Mouse (Mus musculus) skeletal muscle tissue, adult 2 months (tissue): ENCODE data around the gene Wars.
"Not testable (repeated sequence)": the region's sequence is repeated elsewhere in the genome, so short reads cannot be mapped to it uniquely, and the experiment has no call there.

Experiments
- DNase-seq: peaks from one replicate; pipeline ENCODE4 v3.0.0-alpha.2; 2012; ENCODE audit warnings: low read depth, low spot score

Gene Wars

DNA sequence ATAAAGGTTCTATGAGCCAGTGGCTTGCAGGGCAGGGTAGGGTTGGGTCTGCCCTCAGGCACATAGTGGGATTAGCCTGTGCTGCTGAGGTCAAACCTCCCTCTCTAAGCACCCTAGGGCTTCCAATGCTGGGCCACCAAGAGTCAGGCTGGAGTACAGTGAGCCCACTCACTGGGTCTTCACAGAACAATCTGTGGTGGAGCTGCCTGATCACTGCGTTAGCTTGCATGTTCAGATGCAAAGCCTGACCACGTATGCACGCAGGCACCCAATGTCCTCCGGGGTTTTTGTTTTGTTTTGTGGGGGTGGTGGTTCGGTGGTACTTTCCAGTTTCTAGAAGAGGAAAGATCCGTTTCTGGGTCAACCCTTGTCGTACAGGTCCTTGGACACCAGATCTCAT, 36.9 kb downstream of the Wars start:
- no peak for DNase-seq

DNA sequence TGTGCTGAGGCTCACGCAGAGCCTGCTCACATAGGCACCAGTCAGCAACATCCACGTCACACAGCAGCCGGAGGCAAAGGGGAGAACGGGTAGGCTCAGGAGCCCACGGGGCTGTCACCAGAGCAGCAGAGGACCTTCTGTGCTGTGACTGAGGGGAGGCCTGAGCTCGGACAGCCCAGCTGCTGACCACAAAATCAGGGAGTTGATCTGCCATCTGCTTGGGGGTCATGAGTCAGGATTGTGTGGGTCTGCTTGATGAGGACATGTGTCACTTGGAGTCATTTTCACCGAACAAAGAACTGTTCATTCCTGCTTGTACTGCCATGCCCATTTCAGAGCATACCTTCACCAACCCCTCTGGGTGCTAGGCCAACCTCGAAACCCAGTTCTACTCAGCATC, 37.8 kb downstream of the Wars start:
- DNase-seq: no peak

DNA sequence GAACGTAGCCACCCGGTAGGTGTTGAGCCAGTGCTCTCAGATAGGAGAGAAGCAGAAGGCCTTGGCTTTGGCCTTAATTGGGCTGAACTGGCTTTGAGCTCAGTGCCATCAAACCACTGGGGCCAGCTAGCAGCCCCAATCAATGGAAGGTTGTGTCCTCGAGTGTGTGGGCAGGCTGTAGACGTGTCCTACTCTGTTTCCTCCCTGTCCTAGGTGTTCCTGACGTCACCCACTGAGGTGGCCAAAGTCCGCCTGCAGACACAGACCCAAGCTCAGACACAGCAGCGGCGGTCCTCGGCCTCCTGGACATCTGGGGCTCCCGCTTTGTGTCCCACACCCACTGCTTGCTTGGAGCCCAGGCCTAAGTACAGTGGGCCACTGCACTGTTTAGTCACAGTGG, 38.9 kb downstream of the Wars start:
- DNase-seq: no peak

GRCm38 (mm10) chr12:108852822-108853221, 41.2 kb downstream of the Wars start:
- no peak for DNase-seq

GRCm38 (mm10) chr12:108850886-108851285, 43.1 kb downstream of the Wars start:
- no peak for DNase-seq

GRCm38 (mm10) chr12:108850129-108850528, 43.8 kb downstream of the Wars start:
- no peak for DNase-seq

- no peak for DNase-seq
Observed at GRCm38 (mm10) chr12:108849488-108850022, 44.4 kb downstream of the Wars start.

DNA sequence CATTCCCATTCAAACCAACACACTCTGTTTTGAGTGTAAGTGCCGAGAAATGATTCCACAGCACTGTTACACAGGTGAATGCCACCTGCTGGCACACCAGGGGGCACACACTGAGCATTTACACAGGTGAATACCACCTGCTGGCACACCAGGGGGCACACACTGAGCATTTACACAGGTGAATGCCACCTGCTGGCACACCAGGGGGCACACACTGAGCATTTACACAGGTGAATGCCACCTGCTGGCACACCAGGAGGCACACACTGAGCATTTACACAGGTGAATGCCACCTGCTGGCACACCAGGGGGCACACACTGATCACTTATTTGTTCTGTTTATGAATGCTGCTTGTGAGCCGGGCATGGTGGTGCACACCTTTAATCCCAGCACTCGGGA, 45.9 kb downstream of the Wars start:
- DNase-seq: not testable (repeated sequence)

DNA sequence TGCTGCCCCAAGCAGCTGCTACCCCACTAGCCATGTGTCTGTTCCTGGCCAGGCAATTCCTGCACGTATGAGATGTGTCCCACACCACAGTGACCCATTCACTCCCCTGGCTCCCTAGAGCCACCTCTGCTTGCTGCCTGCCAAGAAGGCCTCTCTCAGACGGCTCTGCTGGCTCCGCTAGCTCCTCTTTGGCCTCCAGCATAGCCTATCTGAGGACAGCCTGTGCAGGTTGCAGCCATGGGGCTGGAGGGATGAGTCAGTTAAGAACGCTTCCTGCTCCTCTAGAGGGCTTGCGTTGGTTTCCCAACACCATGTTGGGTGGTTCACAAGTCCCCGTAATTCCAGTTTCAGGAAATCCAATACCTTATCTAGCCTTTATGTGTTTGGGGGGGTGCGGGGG, 51.3 kb downstream of the Wars start:
- no peak for DNase-seq

- no peak for DNase-seq
Observed at GRCm38 (mm10) chr12:108841181-108841580, 52.8 kb downstream of the Wars start.

DNA sequence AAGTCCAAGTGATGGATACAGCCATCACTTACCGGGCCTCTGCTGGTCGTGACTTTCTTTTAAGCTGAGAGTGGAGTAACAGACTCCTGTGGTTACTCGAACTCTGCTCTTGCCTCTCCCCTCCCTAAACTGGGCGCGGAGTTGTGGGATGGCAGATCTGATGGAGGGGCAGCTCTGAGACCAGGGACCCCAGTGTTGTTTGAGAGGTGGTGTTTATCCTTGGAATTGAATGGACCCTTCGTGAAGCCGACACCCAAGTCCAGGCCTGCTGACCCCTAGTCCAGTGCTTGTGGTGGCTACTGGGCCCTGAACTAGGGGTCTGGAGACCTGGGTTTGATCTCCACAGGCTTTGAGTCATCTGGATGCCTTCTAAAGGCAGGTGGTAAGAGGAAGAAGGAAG, 57.3 kb downstream of the Wars start:
- no peak for DNase-seq

DNA sequence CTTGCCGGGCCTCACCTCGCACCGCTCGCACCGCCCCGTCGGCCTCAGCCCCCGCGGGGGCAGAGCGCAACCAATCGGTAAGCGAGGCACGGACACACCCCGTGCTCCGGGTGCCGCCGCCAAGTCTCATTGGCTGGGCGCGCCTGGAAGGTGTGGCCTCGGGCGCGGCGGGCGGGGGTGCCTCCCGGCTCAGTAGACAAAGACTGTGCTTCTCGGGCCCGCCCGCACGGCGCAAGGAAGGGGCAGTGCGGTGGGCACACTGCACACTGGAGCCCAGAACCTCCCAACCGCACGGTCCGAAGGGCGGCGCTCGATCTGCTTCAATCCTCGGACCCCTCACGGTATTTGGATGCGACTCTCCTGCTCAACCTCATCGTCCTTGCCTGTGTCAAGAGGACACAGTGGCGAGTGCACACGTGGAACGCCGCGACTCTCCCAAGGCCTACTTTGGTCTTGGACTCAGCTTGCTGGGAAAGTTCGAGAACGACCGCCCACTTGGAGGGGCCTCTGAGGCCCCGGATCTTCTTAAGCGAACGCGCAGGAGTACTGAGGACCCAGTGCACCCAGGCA, 58.0 kb downstream of the Wars start, which contains the start of the genes Slc25a29 and Slc25a47:
Gene Slc25a29, minus strand, starts transcription at position 44 of the 570 bp plus-strand sequence.
Gene Slc25a47, plus strand, starts transcription at position 207 of the 570 bp plus-strand sequence.
- peak; percentile 95 for DNase-seq

GRCm38 (mm10) chr12:108835208-108835839, 58.6 kb downstream of the Wars start:
- peak; percentile 70 for DNase-seq

GRCm38 (mm10) chr12:108834786-108835185, 59.2 kb downstream of the Wars start:
- DNase-seq: no peak

DNA sequence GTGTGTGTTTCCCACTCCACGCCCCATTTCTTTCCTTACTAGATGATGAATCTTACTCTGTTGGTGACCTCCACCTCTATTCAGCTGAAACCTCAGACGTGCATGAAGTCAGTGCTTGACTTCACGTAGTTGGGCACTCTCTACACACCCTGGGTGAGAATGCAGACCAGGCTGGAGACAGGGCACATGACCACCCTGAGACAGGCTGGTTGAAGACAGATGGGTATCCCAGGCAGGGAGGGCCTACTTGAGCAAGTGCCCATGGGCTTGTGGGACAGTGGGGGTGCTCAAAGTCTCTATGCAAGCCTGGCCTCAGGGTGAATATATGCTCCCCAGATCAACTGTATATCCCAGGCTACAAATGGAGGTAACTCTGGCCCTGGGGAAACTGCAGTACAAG, 59.6 kb downstream of the Wars start:
- DNase-seq: no peak

GRCm38 (mm10) chr12:108833408-108833807, 60.6 kb downstream of the Wars start:
- DNase-seq: no peak

GRCm38 (mm10) chr12:108832851-108833250, 61.1 kb downstream of the Wars start:
- no peak for DNase-seq

DNA sequence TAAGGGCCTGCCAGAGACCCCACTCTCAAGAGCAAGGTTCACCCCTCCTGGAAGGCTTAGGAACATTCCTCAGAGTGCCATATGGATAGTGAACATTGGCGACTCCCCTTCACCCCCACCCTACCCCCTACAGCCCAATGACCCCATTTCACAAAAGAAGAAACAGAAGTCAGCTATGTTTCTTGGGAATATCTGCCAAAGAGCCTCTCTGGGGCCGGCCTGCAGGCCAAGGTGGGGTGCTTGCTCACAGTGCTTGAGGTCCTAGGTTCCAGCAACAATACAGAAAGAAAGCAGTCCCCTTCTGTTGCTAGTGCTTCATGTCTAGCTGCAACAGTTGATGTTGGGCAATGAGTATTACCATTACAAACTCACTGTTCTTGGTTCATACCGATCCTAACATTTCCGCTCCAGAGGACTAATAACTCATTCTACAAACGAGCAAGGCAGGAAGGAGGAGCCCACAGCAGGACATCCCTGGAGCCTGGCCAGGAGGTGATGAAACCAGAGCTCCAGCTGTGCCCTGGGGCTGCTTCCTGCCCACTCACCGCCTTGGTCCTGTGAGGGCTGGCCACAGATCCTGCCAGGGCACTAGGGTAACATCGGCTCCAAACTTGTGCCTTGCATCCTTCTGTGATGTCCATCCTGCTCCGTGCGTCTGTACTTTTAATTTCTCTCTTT, 61.9 kb downstream of the Wars start:
- DNase-seq: no peak

DNA sequence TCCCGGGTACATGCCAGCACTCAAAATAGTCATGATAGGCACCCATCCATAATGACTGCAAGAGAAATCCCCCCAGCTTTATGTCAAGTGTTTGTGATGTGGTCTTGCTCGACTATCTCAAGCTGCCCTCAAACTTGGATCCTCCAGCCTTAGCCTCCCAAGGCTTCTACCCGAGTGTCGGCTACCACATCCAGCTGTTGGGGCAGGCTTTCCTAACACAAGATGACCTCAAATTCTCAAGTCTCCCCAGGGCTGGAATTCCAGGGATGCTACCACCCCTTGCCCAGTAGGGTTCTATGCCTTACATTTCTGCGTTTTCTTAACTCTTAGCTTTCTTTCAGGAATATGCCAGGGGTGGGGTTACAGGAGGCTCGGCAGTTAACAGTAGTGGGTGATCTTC, 63.6 kb downstream of the Wars start:
- no peak for DNase-seq

DNA sequence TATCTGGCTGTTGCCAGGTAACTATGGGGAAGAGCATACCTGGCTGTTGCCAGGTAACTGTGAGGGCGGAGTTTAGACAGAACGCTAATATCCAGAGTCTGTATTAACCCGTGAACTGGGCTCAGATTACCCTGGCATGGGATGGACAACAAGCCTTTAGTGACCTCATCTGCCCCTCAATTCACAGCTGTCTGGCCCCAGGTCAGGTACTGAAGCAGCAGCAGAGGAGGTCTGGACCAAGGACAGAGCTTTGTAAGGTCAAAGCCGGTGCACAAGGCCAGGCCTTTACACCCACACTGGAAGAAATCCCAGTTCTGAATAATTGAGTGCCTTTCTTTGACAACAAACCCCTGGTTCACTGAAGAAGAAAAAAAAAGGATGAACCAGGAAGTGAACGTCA, 64.3 kb downstream of the Wars start:
- DNase-seq: no peak

DNA sequence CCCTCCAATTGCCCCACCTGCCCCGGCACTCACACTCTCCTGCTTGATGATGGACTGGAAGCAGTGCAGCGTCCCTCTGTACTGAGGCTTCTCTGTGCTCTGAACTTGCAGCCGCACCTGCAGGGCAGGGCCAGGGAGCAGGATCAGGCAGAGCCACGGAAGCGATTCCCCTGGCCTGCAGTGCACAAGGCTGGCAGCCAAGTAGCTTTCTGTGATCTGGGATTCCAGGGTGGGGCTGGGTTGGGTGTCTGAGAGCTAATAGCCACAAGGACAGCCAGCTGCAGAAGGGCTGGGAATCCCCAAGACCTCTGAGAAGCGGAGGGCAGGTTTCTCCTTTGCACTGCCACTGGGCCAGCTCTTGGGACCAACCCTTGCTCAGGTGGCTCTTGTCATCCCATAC, 66.3 kb downstream of the Wars start:
- DNase-seq: peak; percentile 68

DNA sequence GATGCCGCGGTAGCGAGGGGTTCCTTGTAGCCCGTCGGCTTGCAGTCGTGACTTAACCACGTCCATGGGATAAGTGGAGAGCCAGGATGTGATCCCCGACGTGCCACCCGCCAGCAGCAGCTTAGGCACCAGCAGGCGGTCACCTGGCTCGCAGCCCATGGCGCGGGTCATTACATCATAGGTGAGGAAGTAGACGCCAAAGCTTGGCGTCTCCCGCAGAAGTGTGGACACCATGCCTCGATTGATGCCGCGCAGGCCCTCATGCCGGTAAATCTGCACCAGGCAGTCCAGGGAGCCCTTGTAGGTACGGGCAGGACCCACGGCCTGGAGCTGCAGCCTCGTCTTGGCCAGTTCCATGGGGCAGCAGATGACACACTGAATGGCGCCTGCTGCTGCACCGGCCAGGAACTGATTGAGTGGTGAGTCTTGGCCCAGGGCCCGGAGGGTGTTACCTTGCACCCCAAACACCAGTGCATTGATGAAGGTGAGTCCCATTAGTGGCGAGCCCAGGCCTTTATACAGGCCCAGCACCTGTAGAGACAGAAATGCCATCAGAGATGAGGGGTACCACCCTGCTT, 66.9 kb downstream of the Wars start:
- no peak for DNase-seq
